Mouse (Mus musculus): ENCODE data around the gene Clstn2.

DNA sequence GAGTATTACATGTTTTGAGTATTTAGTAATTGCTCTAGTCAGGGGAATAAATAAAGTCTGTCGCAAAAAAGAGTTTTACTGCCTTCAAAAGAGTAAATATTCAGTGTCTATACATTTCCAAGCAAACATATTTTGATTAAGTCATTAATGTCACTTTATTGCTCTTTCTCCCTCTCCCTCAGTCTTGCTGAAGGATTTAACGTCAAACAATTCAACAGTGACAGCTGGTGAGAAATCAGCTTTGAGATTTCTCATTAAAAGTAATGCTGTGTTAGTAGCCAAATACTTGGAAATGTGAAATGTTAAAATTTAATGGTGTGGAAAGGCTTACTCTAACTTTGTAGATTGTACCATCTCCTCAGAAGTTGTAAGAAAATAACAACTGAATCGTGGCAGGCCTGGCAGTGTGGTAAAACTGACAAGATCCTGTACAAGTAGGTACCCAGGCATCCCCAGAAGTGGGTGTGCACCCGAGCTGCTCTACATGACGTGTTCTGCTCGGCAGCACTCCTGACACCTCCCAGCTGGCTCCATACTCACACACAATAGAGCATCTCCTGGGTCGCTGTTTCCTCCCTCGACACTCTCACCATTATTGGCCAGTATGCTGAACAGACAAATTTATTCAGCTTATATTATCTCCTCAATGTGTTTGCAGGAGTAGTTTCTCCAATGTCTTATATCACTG lies 165.8 kb downstream of the Clstn2 start:
- TF ChIP-seq CTCF (IDR thresholded peaks at IDR 0.05; ENCODE audit: borderline replicate concordance, insufficient read depth, low read depth, low read length): no peak
- no peak for TF ChIP-seq POLR2A (IDR thresholded peaks at IDR 0.05; ENCODE audit: borderline replicate concordance, insufficient read depth, low read length)

All from cerebellum, adult 2 months (tissue).